Mouse (Mus musculus) brown adipose tissue, adult 24 weeks (tissue): Measurements from ENCODE around the gene Gadd45a. TPM values are rescaled to one million over a fixed set of nuclear protein-coding genes. Genes with fewer than 3 reads are reported as not detected.

Experiments used
- H3K27ac ChIP-seq: fragments of 200-500 bp; replicated peaks from 2 replicates; pipeline ENCODE4 v1.5.1; 2012; ENCODE audit warnings: low read depth, mild to moderate bottlenecking, low read length
- H3K4me1 ChIP-seq: fragments of 200-500 bp; 2 replicates; pipeline ENCODE4 v1.6.1; 2012; ENCODE audit warnings: low read length, mixed read lengths; ENCODE audit not compliant: control insufficient read depth, insufficient read depth, insufficient read length
- H3K4me3 ChIP-seq: fragments of 200-500 bp; 2 replicates; pipeline ENCODE4 v1.5.1; 2012; ENCODE audit warnings: low read depth, mild to moderate bottlenecking, low read length, moderate library complexity; ENCODE audit not compliant: insufficient read depth
- polyA plus RNA-seq: library from polyadenylated mRNA; stranded (reverse); fragments of >200 nt; gene quantifications from 2 replicates; pipeline ENCODE4 v1.2.4, GENCODE M21; 2012; ENCODE audit not compliant: missing spikeins, insufficient read depth, insufficient read length

Gadd45a gene
- polyA plus RNA-seq, 1 experiment, result 6.2 TPM

- H3K4me3 ChIP-seq, result no peak overlapping the region
- H3K4me1 ChIP-seq, result peaks cover 3% of the 10 kb centered on the region; the same call in 1 of the 2 replicates
- no peak overlapping the region for H3K27ac ChIP-seq
These were observed 20.9 kb upstream of the Gadd45a start for GRCm38 (mm10) chr6:67057991-67058696.

DNA sequence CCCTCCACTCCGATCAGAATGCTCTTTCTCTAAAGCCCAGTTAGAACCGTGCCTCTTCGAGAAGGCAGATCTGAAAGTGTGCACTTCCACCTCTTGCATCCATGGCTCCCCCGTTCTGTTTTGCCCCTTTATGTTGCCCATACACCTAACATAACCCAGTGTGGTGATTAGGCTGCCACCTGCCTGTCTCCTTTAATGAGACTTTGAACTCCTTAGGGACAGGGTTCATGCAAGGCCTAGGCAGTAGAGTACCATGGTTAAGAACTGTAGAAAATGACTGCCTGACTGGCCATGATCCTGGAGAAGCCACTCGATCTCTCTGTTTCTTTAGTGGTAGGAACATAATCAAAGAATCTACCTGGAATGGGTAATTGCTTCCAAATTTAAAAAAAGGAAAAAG, 20.3 kb upstream of the Gadd45a start:
- no peak overlapping the region for H3K4me3 ChIP-seq
- peaks cover 3% of the 10 kb centered on the region; the same call in 1 of the 2 replicates for H3K4me1 ChIP-seq
- H3K27ac ChIP-seq, result no peak overlapping the region

GRCm38 (mm10) chr6:67056889-67057564, 19.8 kb upstream of the Gadd45a start:
- peaks cover 3% of the 10 kb centered on the region; the same call in 1 of the 2 replicates for H3K4me1 ChIP-seq
- H3K4me3 ChIP-seq, result no peak overlapping the region
- no peak overlapping the region for H3K27ac ChIP-seq

DNA sequence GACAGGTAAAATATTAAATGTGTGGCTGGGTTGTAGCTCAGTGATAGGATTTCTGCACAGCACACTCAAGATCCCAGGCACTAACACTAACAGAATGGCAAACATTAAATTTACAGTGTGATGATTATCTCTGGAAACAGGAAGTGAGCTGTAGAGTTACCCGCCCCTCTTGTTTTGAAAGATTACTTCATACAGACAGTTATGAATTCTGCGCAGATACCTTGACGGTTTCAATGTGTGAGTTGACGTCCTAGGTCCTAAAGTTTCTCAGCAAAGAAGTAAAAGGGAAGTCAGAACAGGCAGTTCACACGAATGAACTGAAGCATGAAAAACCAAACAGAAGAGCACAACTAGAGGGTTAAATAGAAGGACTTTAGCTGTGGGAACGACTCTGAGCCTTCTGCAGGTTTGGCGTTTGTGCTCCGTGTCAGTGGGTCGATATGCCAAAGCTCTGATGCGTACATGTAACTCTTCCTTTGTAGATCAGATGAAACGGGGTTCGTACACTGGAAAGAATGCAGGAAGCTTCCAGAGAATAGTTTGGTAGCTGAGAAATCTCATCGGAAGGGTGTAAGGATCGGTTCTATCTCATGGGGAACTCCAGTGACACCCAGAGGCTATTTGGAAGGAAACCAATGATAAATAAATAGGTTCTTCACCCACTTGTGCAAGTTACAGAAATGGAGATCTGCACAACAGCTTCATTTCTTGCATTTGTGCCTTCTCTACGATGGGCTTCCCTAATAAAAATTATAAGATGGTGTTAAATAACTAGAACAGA, 19.0 kb upstream of the Gadd45a start:
- peaks cover 3% of the 10 kb centered on the region; the same call in 1 of the 2 replicates for H3K4me1 ChIP-seq
- no peak overlapping the region for H3K27ac ChIP-seq
- no peak overlapping the region for H3K4me3 ChIP-seq

DNA sequence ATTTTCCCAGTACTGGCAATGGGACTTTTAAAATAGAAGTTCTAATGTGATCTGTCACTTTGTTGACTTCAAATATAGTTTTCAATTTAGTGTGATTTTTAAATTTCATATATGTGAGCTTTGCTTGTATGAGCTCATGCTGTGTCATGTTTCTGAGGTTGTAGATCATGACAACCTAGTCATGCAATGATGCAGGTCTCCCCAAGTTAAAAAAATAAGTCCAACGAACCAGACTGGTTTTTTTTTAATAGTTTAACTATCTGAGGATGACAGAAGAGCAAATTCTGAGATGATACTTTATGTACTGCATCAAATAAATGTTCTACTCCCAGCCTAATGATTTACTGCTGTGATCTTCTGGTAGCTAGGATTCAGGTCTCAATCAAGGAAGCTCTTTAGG, 12.8 kb upstream of the Gadd45a start:
- Histone ChIP-seq H3K4me1 (no peaks in the 10 kb centered on the region), H3K27ac (no peak overlapping the region), H3K4me3 (no peak overlapping the region)

- Histone ChIP-seq H3K4me3 (no peak overlapping the region), H3K27ac (no peak overlapping the region), H3K4me1 (no peaks in the 10 kb centered on the region)
These were observed 12.4 kb upstream of the Gadd45a start for GRCm38 (mm10) chr6:67049695-67050038.

DNA sequence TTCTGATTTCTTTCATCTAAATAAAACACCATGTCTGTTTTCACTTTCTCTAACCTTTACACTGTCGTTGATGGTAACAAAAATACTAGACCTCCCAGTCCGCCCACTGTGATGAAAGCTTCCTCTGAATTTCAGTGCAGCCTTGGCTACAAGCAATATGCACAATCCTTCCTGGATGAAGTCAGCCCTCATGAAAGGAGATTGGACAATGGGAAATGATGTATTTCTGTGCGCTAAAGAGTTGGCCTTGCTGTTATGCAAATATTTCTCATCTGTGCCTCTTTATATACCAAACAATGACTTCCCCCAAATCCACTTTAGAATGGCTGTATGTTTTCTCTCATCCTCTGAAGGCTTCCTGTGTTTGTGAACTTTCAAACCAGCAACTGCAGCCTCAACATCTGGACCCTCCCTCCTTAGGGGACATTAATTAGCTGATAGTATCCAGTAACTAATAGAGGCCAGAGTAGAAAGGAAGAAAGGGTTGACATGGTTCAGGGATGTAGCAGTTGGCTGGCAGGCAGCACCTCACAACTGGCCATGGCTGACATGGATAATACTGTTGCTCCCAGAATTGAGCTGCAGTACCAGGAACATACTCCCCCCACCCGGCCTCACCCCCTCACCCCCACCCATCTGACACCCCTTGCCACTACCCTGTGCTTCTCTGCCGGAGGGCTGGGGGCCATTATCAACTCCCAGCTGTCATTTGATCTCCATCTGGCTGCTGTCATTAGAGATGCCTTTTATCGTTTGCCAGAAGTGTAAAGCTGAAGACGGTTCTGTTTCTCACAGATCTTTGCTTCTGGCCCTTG, 11.8 kb upstream of the Gadd45a start:
- Histone ChIP-seq H3K27ac (no peak overlapping the region), H3K4me1 (no peaks in the 10 kb centered on the region), H3K4me3 (no peak overlapping the region)

- no peak overlapping the region for H3K4me3 ChIP-seq
- no peak overlapping the region for H3K27ac ChIP-seq
- no peaks in the 10 kb centered on the region for H3K4me1 ChIP-seq
These were observed 10.9 kb upstream of the Gadd45a start for GRCm38 (mm10) chr6:67048052-67048691.

GRCm38 (mm10) chr6:67046937-67047336, 9.7 kb upstream of the Gadd45a start:
- H3K27ac ChIP-seq, result no peak overlapping the region
- H3K4me1 ChIP-seq, result no peaks in the 10 kb centered on the region
- H3K4me3 ChIP-seq, result no peak overlapping the region

DNA sequence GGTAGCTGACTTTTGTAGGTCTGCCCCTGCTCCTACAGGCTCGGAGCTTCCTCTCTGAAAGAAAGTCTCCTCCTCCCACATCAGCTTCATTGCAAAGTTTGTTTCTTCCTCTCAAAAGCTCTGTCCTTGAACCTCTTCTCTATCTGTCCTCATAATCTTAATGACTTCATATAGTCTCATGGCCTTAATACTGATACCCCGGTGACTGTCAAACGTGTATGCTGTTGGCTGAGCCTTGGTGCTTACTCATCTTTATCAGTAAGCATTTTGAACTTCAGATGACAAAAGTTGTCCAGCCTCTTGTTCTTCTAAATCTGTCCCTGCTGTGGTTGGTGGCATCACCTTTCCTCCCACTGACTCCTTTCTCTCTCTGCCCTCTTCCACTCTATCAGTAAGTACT, 8.2 kb upstream of the Gadd45a start:
- H3K27ac ChIP-seq, result no peak overlapping the region
- no peak overlapping the region for H3K4me3 ChIP-seq
- no peaks in the 10 kb centered on the region; the same call in 1 of the 2 replicates for H3K4me1 ChIP-seq

DNA sequence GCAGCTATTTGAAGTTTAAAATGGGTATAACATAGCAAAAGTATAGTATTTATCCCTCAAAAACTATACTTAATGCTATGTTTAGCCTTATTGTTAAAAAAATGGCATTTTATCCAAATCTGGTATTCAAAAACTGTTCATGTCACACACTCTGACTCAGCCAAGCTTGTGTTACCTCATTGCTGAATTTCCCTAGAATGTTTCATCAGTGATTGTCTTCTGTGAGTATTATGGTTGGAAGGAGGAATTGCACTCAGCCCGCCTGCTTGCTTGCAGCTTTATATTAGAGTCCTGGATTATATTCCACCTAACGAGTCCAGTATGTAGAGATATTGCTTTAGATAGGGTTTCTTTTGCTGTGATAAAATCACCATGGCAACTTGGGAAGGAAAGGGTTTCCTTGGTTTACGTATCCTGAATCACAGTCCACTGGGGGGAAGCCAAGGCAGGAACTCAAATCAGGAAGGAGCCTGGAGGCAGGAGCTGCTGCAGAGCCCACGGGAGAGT, 3.7 kb upstream of the Gadd45a start:
- H3K4me3 ChIP-seq, result no peak overlapping the region
- H3K27ac ChIP-seq, result no peak overlapping the region

DNA sequence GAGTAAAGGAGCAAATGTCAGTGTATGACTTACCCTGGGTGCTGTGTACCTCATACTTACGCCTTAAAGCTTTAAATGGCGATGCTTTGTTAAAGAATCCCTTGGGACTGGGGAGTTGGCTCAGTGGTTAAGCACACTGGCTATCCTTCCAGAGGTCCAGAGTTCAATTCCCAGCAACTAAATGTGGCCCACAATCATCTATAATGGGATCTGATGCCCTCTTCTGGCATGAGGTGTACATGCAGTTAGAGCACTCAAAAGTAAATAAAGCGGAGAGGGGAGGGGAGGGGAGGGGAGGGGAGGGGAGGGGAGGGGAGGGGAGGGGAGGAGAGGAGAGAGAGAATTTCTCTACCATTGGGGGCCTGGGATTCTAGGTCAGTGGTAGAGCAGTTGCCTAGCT, 1.7 kb upstream of the Gadd45a start:
- Histone ChIP-seq H3K4me3 (no peak overlapping the region), H3K27ac (no peak overlapping the region), H3K4me1 (no peaks in the 10 kb centered on the region; the same call in 1 of the 2 replicates)

More for the DNA sequence above, 3.7 kb upstream of the Gadd45a start:
- H3K4me1 ChIP-seq, result no peaks in the 10 kb centered on the region; the same call in 1 of the 2 replicates

GRCm38 (mm10) chr6:67036356-67036811, 873 bp downstream of the Gadd45a start:
- Histone ChIP-seq H3K4me1 (no peaks in the 10 kb centered on the region; the same call in 1 of the 2 replicates), H3K27ac (no peak overlapping the region; the same call in 1 of the 2 replicates), H3K4me3 (peak overlapping the region; percentile 88)
